Mouse (Mus musculus): ENCODE data around the gene Zfp451. TPM values are rescaled to one million over a fixed set of nuclear protein-coding genes. Genes with fewer than 3 reads are reported as not detected.
"Not testable (repeated sequence)": the region's sequence is repeated elsewhere in the genome, so short reads cannot be mapped to it uniquely, and the experiment has no call there.

The Zfp451 gene
- 10 to 100 TPM; 53.5 to 64.3 TPM for total RNA-seq (2021)
- long read RNA-seq, full-length matches to known transcripts = 6 of 13 reads
- long read RNA-seq, partial matches to known transcripts = 2 of 13 reads
- long read RNA-seq, other reads (novel, unspliced or antisense) = 5 of 13 reads

DNA sequence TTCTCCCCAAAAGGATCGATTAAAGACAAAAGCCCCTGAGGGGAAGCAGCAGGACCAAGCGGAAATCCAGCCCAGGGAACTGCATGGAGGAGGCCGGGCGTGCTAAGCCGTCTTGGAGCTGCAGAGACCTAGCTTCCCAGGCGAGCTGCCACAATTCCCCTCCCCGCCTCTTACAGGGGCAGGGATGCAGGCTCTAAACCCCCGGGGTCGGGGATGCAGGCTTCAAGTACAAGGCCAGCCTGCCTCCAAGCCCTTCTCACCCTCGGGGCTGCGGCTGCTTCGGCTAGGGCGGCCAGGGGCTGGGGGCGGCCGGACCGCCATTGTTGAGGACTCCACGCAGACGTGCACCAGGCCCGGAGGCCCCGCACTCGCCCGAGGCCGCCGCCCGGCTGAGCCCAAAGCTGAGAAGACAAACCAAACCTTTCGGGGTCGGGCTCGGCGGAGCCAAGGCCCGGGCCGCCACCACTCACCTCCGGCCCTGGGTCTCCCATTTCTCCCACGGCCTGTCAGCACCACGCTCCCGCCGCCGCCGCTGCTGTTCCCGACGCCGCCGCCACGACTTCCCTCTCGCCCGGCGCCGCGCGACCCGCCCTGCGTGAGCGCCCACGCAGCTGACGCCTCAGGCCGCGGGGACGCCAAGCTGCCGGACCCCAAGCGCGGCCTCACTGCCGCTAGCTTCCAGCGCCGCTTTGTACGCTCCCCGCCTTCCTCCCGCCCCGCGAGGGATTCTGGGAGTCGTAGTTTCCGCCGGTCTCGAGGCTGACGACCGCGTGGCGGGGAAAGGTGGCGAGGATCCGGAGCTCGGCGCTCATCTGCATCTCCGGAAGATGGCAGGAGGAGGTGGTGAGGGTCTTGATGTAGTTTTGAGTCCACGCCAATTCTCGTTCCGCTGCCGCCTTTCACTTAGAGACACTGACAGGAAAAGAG, at the start of gene Zfp451:
Zfp451 (minus strand) TSS at position 728 of the 927 bp plus-strand sequence.
- DNase-seq (ENCODE audit: low spot score in 2 of 2) = peak; percentile 91 to 93

DNA sequence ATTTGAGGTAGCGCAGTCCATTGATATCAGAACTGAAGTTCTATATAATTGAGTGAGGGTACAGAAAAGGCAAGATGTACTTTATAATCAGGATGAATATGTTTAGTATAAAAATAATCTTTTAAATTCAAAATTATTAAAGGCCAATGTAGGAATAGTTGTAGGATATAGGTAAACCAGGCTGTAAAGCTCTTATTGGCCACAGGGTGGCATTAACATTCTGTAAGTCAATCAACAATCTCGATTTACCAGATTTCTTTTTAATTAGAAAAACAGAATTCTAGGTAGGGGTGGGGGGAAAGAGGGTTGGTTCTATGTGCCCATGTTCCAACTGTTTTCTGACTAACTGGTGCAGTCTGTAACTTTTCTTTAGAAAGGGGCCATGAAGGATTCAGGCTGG, 32.4 kb upstream of the Zfp451 start:
- no peak for DNase-seq (ENCODE audit: low spot score in 2 of 2)

DNA sequence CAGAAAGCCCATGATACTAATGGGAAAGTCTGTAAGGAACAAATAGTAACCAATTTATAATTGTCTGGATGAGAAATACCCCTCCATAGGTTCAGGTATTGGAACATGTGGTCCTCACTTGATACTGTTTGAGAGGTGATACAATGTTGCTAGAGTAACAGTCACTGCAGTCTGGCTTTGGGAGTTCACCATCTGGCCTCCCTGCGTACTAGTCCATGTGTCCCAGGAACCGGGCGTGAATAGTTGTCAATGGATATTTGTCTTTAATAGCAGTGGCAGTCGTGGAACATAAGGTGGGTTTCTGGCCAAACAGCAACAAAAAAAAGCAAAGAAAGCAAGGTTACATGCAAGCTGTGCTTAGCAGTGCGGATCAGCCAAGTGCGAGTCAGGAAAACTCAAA, 29.4 kb upstream of the Zfp451 start:
- DNase-seq (ENCODE audit: low spot score in 2 of 2) = peak in 1 of 2 experiments; percentile 3

DNA sequence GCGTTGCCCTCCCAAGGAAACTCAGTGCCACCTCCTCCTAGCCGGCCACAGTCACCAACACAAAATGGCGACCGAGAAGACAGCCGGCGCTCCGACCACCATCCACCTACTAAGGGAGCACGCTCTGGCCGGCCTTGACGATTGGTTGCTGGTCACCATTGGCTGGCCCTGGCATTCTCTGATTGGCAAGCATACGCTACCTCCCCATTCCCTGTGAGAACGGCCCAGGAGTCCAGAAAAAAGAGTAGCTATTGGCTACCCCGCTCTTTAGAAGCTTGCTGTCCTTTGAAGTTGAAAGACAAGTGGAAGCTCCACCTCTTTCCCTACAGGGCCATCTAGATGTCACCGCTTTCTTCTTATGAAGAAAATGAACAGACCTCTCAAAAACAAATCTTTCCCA, 24.6 kb upstream of the Zfp451 start:
- not testable (repeated sequence) for DNase-seq (ENCODE audit: low spot score in 2 of 2)

DNA sequence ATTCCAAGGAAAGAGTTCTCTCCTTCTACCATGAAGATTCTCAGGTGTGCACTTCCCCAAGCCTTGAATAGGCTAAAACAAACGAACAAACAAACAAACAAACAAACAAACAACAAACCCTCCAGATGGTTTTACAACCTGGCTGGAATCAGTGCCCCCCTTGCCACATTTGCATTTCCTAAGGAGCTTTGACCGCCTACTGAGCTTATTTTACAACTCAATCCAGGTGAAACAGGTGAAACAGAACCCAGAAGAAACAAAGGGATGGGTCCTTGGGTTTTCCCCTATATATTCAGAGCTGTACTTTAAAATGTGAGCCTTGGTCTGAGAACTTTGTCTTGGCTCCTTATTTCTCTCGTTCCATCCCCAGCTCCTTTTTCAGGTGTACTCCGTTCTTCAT, 16.2 kb upstream of the Zfp451 start:
- DNase-seq (ENCODE audit: low spot score in 2 of 2) = no peak

DNA sequence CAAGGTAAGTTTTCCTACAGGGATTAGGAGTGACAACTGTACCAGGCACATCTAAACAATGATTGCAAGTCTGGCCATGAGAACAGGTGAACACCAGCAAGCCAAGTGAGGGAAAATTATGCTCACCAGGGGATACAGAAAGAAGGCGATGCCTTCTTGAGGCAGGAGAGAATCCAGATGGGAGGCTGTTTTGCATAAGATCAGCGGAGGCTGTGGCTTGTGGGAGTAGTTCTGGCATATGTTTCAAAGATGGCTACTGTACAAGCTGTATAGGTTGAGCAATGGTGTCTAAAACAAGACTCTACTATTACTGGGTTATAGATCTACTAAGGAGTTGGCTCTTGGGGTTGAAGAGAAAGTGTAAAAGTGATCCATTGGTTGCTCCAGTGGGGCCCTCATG, 3.5 kb upstream of the Zfp451 start:
- no peak for DNase-seq (ENCODE audit: low spot score in 2 of 2)

DNA sequence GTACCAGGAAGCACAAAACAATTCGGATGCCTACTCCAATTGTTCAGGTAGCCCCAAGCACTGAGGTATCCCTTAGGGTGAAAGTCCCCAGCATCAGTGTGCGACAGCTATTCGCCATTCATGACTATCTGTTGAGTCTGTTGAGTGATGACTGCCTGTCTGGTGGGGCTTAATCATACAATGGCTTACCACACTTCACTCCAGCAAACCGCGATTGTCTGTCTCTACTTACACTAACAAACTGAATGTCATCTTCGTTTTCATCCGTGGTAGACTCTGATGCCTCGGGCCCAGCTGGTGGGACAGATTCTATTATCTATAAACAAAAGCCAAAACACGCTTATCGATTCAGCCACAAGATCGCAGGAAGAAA, 914 bp downstream of the Zfp451 start:
- DNase-seq (ENCODE audit: low spot score in 2 of 2) = no peak

DNA sequence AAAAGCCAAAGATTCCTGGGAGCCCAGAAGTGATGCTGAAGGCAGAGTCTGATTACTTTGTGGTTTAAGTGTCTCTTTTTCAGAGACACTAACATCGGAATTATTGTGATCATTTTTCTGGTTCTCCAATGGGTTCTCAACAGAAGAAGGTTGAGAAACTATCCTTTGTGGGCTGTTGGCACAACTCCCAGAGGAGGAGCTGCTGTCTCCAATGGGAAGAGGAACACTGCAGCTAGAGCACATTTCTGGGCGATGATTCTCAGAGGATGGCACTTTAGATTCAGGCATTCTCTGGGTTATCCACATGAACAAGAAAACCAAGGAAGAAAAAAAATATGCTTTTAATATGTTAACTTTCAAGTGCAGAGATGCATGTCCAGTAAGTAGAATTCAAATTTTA, 11.1 kb downstream of the Zfp451 start:
- no peak for DNase-seq (ENCODE audit: low spot score in 2 of 2)

DNA sequence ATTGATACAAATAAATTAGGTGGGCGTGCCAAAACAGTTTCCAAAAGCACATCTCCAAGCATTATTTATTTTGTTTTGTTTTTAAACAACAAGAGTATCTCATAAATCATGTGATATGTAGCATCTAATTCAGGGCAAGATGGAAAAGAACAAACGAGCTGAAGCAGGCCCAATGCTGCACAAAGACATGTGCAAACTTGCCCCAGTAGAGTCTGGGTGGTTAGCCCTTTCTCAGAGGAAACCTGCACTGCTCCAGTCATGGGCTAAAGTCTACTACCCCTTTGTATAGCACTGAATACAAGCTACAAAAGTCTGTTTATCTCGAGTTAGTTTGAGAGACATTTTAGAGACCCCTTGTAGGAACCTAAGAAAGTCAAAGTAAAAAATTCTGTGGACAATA, 14.8 kb downstream of the Zfp451 start:
- no peak for DNase-seq (ENCODE audit: low spot score in 2 of 2)

DNA sequence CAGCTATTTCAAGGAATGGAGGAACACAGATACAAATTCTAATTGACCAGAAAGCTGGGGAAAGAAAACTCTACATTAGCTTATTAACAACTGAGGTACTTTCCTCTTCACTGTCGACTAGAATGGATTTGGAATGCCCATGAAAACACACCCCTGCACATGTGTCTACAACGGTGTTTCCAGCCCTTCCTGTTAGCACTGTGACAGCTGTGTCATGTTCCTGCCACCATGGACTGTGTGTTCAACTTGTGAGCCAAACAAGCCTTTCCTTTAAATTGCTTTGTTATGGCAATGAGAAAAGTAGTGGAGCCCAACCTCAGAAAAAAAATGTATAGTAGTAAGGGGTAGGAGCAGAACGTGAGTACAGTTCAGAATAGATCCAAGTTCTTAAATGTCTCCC, 25.9 kb downstream of the Zfp451 start:
- DNase-seq (ENCODE audit: low spot score in 2 of 2) = no peak

DNA sequence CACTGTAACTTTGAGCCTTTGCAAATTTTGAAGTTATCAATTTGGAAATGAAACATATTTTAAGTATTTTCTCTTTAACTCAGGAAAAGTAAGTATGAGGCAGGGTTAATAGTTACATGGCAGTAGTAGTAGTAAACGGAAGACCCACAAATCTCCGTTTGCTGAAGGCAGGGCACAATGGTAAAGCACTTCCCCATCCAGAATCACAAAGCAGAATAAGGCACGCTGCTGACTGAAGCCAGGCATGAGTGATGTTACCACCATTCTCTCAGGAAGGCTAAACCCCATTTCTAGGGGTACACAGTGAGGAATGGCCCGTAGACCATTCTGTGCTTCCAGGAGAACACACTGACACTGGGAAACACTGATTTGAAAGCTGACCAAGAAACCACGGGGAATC, 26.3 kb downstream of the Zfp451 start:
- no peak for DNase-seq (ENCODE audit: low spot score in 2 of 2)

DNA sequence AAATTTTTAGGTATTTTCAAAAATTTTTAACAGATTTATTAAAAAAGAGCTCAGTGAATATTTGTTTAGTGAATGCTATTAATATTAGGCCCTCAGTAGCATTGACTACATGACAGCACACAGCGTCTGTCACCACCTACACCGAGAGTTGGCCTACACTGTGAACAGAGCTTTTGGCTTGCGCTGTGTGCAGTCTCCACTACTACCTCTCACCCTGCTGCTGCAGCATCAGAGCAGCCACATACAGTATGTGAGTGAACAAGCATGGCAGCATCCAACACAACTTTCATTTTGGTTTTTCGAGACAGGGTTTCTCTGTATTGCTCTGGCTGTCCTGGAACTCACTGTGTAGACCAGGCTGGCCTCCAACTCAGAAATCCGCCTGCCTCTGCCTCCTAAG, 29.8 kb downstream of the Zfp451 start:
- no peak for DNase-seq (ENCODE audit: low spot score in 2 of 2)

DNA sequence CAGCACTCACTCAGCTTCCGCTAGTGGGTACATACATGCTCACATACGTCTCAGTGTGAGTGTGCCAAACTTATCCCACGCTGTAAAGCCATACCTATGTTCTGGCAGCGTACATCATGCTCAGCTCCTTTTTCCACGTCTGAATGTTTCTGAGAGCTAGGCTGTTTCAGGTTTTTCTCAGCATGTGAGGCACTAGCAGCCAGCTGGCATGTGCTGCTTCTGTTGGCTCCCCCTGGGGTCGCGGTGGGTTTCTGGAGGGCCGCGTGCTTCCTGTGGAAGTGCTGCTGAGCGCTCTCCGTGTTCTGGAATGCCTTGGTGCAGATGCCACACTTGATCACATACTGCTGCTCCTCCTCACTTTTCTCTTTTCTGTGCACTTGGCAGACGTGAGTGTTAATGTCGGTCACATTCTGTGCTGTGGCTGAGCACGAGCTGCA, 38.2 kb downstream of the Zfp451 start:
- DNase-seq (ENCODE audit: low spot score in 2 of 2) = peak in 1 of 2 experiments; percentile 25

DNA sequence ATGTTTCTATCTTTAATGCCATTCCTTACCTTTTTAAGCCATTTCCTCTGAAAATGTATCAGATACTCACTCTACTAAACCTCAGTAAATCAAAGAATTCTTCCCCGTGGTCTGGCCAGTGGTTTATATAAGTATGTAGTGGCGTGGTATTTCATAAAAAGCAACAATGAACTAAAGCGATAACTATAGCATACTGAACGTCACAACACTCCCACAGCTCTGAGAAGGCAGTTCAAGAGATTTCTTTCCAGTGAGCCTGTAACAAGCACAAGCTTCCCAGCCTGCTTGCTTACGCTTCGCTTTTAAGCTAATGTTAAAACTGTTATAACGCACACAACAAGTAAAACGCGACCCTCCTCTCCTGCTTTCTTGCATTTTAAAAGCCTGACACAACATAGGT, 42.3 kb downstream of the Zfp451 start:
- DNase-seq (ENCODE audit: low spot score in 2 of 2) = no peak

DNA sequence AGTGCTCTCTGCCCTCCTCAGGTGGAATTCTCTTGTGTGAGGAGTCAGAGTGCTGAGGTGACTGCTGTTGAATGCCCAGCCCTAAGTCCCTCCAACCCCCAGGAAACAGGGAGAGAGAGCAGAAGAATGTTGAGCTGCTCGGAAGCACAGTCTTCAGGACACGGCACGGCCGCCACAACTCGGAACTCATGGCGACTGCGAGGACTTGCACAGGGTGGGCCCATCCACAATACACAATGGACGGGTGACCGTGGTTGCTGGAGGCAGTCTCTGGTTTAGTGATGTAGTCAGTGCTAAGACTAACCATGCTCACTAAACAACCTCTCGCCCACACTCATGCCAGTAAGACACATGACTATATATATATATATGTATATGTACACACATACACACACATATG, 42.8 kb downstream of the Zfp451 start:
- no peak for DNase-seq (ENCODE audit: low spot score in 2 of 2)

DNA sequence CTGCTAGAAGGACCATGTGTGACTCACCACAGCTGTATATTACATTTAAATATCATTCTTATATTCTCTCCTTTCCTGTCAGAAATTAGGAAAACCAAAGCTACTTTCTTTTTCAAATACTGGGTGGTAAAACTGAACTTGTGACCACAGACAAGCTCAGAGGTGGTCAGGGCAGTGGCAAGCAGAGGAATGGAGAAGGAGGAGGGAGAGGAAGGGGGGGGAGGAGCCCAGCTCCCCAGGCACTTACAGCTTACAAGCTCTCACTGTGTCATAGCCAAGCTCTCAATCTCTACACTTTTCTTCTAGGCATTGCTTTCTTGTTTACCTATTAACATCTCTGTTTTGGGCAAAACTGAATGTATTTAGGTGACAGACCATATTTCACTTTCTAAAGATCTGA, 45.6 kb downstream of the Zfp451 start:
- no peak for DNase-seq (ENCODE audit: low spot score in 2 of 2)

DNA sequence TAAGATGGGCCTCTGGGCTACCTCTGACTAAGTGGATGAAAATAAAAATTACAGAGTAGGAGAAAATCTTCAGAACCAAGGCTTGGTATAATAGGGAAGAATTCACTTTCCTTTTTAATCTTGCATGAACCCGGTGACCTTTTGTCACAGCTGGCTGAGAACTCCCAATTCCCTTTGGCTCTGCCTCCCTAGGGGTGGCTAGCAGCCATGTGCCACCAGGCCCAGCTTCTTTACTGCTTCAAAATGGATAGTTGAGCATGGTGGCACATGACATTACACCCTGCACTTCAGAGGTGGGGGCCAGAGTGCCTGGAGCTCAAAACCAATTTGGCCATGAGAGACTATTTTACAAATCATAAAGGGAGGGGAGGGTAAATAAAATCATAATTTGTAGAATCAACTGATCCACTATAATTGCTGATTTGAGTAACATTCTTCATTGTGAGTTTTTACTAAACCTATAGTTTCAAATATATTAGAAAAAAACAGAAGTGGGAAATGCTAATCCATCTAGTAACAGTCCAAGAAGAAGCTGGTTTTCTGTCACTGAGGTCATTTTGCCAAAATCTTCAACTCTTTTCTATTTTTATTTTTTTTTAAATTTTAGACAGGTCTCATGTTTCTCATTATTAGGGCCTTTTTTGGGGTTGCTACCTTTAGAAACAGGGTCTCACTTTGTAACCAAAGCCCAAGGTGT, 46.2 kb downstream of the Zfp451 start:
- no peak for DNase-seq (ENCODE audit: low spot score in 2 of 2)

DNA sequence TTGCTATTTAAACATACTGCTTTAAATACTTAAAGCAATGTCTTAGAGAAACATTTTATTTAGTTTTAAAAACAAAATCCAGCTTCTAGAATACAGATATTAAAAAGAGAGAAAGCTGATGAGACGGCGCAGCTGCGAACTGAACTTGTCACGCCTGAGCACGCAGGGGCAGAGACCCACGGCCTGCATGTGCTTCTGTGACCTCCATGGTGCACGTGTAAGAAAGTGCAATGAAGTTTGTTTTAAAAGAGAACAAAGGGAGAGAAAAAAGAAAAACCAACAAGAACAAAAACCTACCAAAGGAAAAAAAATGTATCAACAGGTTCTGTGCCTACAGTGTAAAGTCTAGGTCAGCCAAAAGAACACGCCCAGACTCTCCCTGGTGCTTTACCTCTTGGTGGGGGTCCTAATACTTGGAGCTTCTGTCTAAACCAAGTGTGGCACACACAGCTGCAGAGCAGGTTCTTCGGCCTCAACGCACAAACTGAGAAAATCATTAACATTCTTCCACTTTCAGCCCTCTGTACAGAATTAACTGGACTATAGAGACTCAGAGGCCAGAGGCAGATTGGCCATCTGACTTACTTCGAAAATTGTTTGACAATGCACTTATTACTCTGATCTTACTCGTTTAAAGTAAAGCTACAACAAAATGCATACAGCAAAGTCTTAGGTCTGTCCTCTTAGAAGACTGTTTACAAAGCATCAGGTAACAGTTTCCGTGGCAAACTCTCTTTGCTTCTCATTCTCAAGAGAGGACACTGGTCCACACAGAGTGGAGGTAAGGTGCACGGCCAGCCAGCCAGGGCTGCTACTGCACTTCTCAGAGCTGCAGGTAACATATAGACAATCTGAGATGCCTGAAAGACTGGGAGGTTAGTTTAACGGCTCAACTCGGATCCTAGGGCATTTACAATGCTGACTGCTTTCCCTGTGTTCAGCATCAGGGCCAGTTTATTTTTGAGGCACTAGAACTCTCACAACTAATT, 47.6 kb downstream of the Zfp451 start:
- DNase-seq (ENCODE audit: low spot score in 2 of 2) = no peak

DNA sequence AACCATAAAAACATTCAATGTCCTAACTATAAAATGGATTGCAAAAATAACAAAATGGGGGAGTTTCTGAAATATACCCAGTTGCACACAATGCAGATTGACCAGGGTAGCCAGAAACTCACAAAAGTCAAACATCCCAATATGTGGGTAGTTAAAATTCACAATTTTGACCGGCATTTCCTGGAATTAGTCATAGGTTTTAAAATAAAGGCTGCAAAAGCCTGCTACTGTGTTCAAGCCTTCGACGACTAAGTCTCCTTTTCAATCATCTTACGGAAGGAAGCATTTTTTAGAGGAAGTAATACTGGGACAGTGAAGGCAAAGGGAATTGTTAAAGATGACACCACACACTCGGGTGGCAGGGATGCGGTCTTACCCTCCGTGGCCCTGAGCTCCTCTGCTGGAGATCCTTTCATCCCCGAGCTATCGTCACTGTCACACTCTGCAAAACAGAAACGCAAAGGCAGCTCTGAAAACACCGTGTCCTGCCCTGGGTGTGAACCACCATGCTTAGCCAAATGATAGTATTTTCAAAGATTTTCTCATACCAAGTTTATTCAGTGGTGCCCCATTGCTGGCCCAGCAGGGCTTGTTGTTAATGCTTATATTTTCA, 48.8 kb downstream of the Zfp451 start:
- no peak for DNase-seq (ENCODE audit: low spot score in 2 of 2)

DNA sequence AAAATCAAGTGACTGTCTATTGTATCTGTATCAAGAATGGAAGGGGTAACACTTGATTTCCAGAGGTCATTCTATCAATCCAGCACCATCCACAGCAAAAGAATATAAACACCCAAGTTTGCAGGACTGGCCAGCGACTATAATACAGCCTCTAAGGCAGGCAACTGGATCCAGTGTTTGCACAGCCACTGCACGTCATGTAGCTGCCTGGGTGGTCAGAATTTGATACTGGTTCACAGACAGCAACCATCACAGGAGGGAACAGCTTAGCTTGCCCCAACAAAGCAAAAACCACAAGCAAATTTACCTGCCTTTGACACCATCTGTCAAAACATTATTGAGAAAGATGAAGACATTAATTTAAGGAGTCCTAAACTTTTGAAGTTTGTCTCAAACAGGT, 50.6 kb downstream of the Zfp451 start:
- no peak for DNase-seq (ENCODE audit: low spot score in 2 of 2)

DNA sequence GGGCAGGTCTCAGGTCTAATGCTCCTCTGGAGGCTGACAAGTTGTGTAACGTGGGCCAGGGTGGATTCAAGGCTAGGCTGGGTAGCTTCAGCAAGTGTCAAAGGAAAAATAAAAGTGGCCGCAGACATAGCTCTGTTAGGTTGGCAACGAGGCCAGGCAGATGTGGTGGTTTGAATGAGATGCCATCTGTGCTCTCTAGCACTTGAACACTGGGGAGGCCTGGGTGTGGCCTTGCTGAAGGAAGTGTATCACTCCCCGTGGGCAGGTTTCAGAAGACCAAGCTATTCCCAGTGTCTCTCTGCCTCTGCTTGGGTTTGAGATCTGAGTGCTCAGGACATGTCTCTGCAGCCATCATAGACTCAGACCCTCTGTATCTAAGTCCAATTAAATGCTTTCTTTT, 55.9 kb downstream of the Zfp451 start:
- no peak for DNase-seq (ENCODE audit: low spot score in 2 of 2)
